Comparison of ENCODE assay signal across 8 mouse cellular contexts in genomic region chr5:28329024-28329806, GRCm38 (mm10). TPM values are rescaled to one million over a fixed set of nuclear protein-coding genes. Genes with fewer than 3 reads are reported as not detected.
DNase-seq lines count a peak whose midpoint lies in the region; ATAC-seq lines count a peak whose summit lies in the region.

No protein-coding gene starts in this region.

- no peak overlapping the region for H3K27ac ChIP-seq in liver, embryonic 11.5 days (ENCODE audit: low read depth, low read length)
- H3K27ac ChIP-seq in hindbrain, embryonic 16.5 days (ENCODE audit: low read depth, low read length): no peak overlapping the region

- WGBS in liver, embryonic 11.5 days: 74% methylated on average over 7 of the region's 7 CpGs
- 81% methylated on average over 7 of the region's 7 CpGs for WGBS in hindbrain, embryonic 16.5 days

- peaks cover 8% of the 10 kb centered on the region; the same call in 1 of the 2 replicates for H3K36me3 ChIP-seq in liver, embryonic 11.5 days (ENCODE audit: control insufficient read depth, insufficient read depth, low read length)
- H3K36me3 ChIP-seq in hindbrain, embryonic 16.5 days (ENCODE audit: control insufficient read depth, insufficient read depth, low read length): no peaks in the 10 kb centered on the region; the same call in 1 of the 2 replicates

- DNase-seq in embryo, embryonic 9.5 days (ENCODE audit: extremely low spot score): peak; percentile 19
- no peak for DNase-seq in embryo, embryonic 10 days (ENCODE audit: low spot score)
- peak; percentile 59 to 72 for DNase-seq in CD8-positive naive resting alpha-beta T cell, adult 2 months (ENCODE audit: low read depth in 2 of 2, low spot score in 2 of 2)
- DNase-seq in cerebellum, postnatal 14 days: peak; percentile 67 to 69
- DNase-seq in liver, embryonic 11.5 days (ENCODE audit: low spot score): peak; percentile 33
- peak; percentile 69 to 70 for DNase-seq in spleen, postnatal 36 days (ENCODE audit: low spot score in 2 of 2)
- DNase-seq in heart, postnatal 25 days (ENCODE audit: low spot score): no peak

- H3K9me3 ChIP-seq in liver, embryonic 11.5 days (ENCODE audit: control insufficient read depth, low read length): no peaks in the 10 kb centered on the region
- no peaks in the 10 kb centered on the region for H3K9me3 ChIP-seq in hindbrain, embryonic 16.5 days (ENCODE audit: control insufficient read depth, low read length)

- intact Hi-C loops in heart, postnatal 25 days (cut with DNase I): no loop called here

- H3K9ac ChIP-seq in liver, embryonic 11.5 days (ENCODE audit: low read depth, low read length): no peak overlapping the region
- no peak overlapping the region for H3K9ac ChIP-seq in hindbrain, embryonic 16.5 days (ENCODE audit: low read depth, low read length)

- no peak overlapping the region for H3K4me2 ChIP-seq in liver, embryonic 11.5 days
- no peak overlapping the region for H3K4me2 ChIP-seq in hindbrain, embryonic 16.5 days (ENCODE audit: low read length)

- H3K4me3 ChIP-seq in liver, embryonic 11.5 days (ENCODE audit: low read depth, low read length): no peak overlapping the region
- no peak overlapping the region for H3K4me3 ChIP-seq in hindbrain, embryonic 16.5 days (ENCODE audit: low read length)

- ATAC-seq in liver, embryonic 11.5 days (replicated peaks; ENCODE audit: low FRiP score): peak; percentile 67
- no peak for ATAC-seq in hindbrain, embryonic 16.5 days

- H3K4me1 ChIP-seq in liver, embryonic 11.5 days (replicated peaks; ENCODE audit: control insufficient read depth, insufficient read depth, low read length): no peaks in the 10 kb centered on the region; the same call in 1 of the 2 replicates
- H3K4me1 ChIP-seq in hindbrain, embryonic 16.5 days (ENCODE audit: control insufficient read depth, insufficient read depth, low read depth, low read length): no peaks in the 10 kb centered on the region

- no peaks in the 10 kb centered on the region for H3K27me3 ChIP-seq in liver, embryonic 11.5 days (replicated peaks; ENCODE audit: control insufficient read depth, insufficient read depth, low read length)
- H3K27me3 ChIP-seq in hindbrain, embryonic 16.5 days (replicated peaks; ENCODE audit: control insufficient read depth, insufficient read depth, low read length): no peaks in the 10 kb centered on the region

RNA-seq across cellular contexts. Expression of gene Rbm33, which starts 12.3 kb away (rescaled TPM):
- polyA plus RNA-seq in liver, embryonic 11.5 days (2014; fragmentation: Nextera tagmentation; extraction: Ambion mirVana): 11.1 and 12.7 TPM in 2 replicates
- 10.5 and 13.6 TPM in 2 replicates for polyA plus RNA-seq in hindbrain, embryonic 16.5 days (2015; fragmentation: Nextera tagmentation; extraction: Ambion mirVana)
- 10 to 100 TPM; 36.0 to 36.8 TPM for total RNA-seq in heart, postnatal 25 days (2021)

Comparison
In these comparisons a context has a peak if more than half of its experiments do, and no peak if none do; other contexts are left out.
1. DNase-seq: peak in embryo, embryonic 9.5 days (single experiment), CD8-positive naive resting alpha-beta T cell, adult 2 months (2 of 2), cerebellum, postnatal 14 days (2 of 2), liver, embryonic 11.5 days (single experiment) and spleen, postnatal 36 days (2 of 2); none in embryo, embryonic 10 days (single experiment) and heart, postnatal 25 days (single experiment).